Mouse (Mus musculus) lung, embryonic 16.5 days (tissue): ENCODE data around the gene Gm49383. TPM values are rescaled to one million over a fixed set of nuclear protein-coding genes. Genes with fewer than 3 reads are reported as not detected.
"Not testable (repeated sequence)": the region's sequence is repeated elsewhere in the genome, so short reads cannot be mapped to it uniquely, and the experiment has no call there.

Experiments
- ATAC-seq: fragments of 200-750 bp; cut with Nextera tagmentation; 2 replicates; pipeline ENCODE4 v1.8.0; 2017; ENCODE audit warnings: low read depth, mild to moderate bottlenecking, moderate library complexity
- H3K27ac ChIP-seq: fragments of 300-500 bp; sonication (generic); 2 replicates; pipeline ENCODE4 v1.5.1; 2014; ENCODE audit warnings: mild to moderate bottlenecking, control low read depth, low read length
- H3K27me3 ChIP-seq: fragments of 300-500 bp; sonication (generic); 2 replicates; pipeline ENCODE4 v1.6.1; 2014; ENCODE audit warnings: low read depth, low read length, mixed read lengths; ENCODE audit not compliant: control insufficient read depth, insufficient read depth
- H3K36me3 ChIP-seq: fragments of 300-500 bp; sonication (generic); 2 replicates; pipeline ENCODE4 v1.6.1; 2014; ENCODE audit warnings: low read length; ENCODE audit not compliant: control insufficient read depth, insufficient read depth
- H3K4me1 ChIP-seq: fragments of 300-500 bp; sonication (generic); replicated peaks from 2 replicates; pipeline ENCODE4 v1.6.1; 2014; ENCODE audit warnings: low read length, mixed read lengths; ENCODE audit not compliant: control insufficient read depth, insufficient read depth
- H3K4me2 ChIP-seq: fragments of 300-500 bp; sonication (generic); 2 replicates; pipeline ENCODE4 v1.6.1; 2014; ENCODE audit warnings: low read depth, low read length, control low read depth
- H3K4me3 ChIP-seq: fragments of 300-500 bp; sonication (generic); 2 replicates; pipeline ENCODE4 v1.5.1; 2014; ENCODE audit warnings: mild to moderate bottlenecking, low read length, control low read depth
- H3K9ac ChIP-seq: fragments of 300-500 bp; sonication (generic); 2 replicates; pipeline ENCODE4 v1.6.1; 2014; ENCODE audit warnings: low read length, control low read depth
- H3K9me3 ChIP-seq: fragments of 300-500 bp; sonication (generic); 2 replicates; pipeline ENCODE4 v1.6.1; 2016; ENCODE audit warnings: low read length; ENCODE audit not compliant: control insufficient read depth
- WGBS: fragments of 180-500 bp; shearing (Covaris S2); extraction: QIAGEN DNeasy Blood & Tissue Kit; methylation state at CpG from one replicate; pipeline ENCODE4 v1.1.7; 2014; 5-methylcytosine and 5-hydroxymethylcytosine counted together
- polyA plus RNA-seq: library from polyadenylated mRNA; unstranded; fragments of >200 nt; fragmentation: Nextera tagmentation; extraction: Ambion mirVana; gene quantifications from 2 replicates; pipeline ENCODE4 v1.2.1, GENCODE M21; 2015

The Gm49383 gene
- polyA plus RNA-seq, 1 experiment from 2014 or later, result 27.7 TPM

- H3K4me3 ChIP-seq, result no peak overlapping the region
- no peak overlapping the region for H3K4me2 ChIP-seq
- 94% methylated on average over 2 of the region's 2 CpGs for WGBS
- peaks cover 15% of the 10 kb centered on the region; the same call in 1 of the 2 replicates for H3K36me3 ChIP-seq
- ATAC-seq, result no peak
- H3K27me3 ChIP-seq, result no peaks in the 10 kb centered on the region
- no peak overlapping the region for H3K9ac ChIP-seq
- H3K9me3 ChIP-seq, result no peaks in the 10 kb centered on the region
- peaks cover 10% of the 10 kb centered on the region for H3K4me1 ChIP-seq
- H3K27ac ChIP-seq, result no peak overlapping the region
Observed at GRCm38 (mm10) chr12:69171307-69171706, 25.6 kb downstream of the Gm49383 start.

- Histone ChIP-seq H3K4me1 (peaks cover 10% of the 10 kb centered on the region), H3K4me3 (peak within 1 kb of the TSS; percentile 93), H3K36me3 (0 out of 2 replicates have a peak, but pooled peaks cover 3% of the 10 kb centered on the region), H3K4me2 (peak within 1 kb of the TSS; percentile 91), H3K9ac (peak within 1 kb of the TSS; percentile 83), H3K27me3 (no peaks in the 10 kb centered on the region), H3K9me3 (no peaks in the 10 kb centered on the region), H3K27ac (peak within 1 kb of the TSS; percentile 82)
- peak; percentile 94 for ATAC-seq
- WGBS, result 0% methylated on average over 40 of the region's 40 CpGs
Observed at GRCm38 (mm10) chr12:69168461-69169106, 28.3 kb downstream of the Gm49383 start, which contains the start of gene Lrr1. Gene Lrr1 (plus strand): TSS chr12:69168814.

- Histone ChIP-seq H3K36me3 (no peaks in the 10 kb centered on the region), H3K4me3 (peak overlapping the region; percentile 93), H3K4me2 (peak overlapping the region; percentile 91), H3K9ac (peak overlapping the region; percentile 83), H3K4me1 (peaks cover 10% of the 10 kb centered on the region), H3K27ac (peak overlapping the region; percentile 82), H3K9me3 (no peaks in the 10 kb centered on the region), H3K27me3 (no peaks in the 10 kb centered on the region)
- WGBS, result 7% methylated on average over 18 of the region's 18 CpGs
- ATAC-seq, result peak; percentile 42
Observed at GRCm38 (mm10) chr12:69167656-69168460, 29.0 kb downstream of the Gm49383 start.

GRCm38 (mm10) chr12:69166861-69167581, 29.9 kb downstream of the Gm49383 start:
- H3K4me2 ChIP-seq, ATAC-seq, H3K4me3 ChIP-seq, H3K27ac ChIP-seq, H3K36me3 ChIP-seq, H3K27me3 ChIP-seq, H3K9me3 ChIP-seq, H3K9ac ChIP-seq: not testable (repeated sequence)
- peaks cover 10% of the 10 kb centered on the region for H3K4me1 ChIP-seq
- WGBS, result 68% methylated on average over 8 of the region's 8 CpGs

GRCm38 (mm10) chr12:69164904-69165303, 32.0 kb downstream of the Gm49383 start:
- ATAC-seq, result no peak
- Histone ChIP-seq H3K27ac (no peak overlapping the region), H3K9me3 (no peaks in the 10 kb centered on the region), H3K4me3 (no peak overlapping the region), H3K9ac (no peak overlapping the region), H3K4me2 (no peak overlapping the region), H3K27me3 (no peaks in the 10 kb centered on the region), H3K4me1 (peaks cover 8% of the 10 kb centered on the region; the same call in 1 of the 2 replicates), H3K36me3 (no peaks in the 10 kb centered on the region)
- 39% methylated on average over 3 of the region's 3 CpGs for WGBS

- not testable (repeated sequence) for H3K27me3 ChIP-seq, ATAC-seq, H3K4me3 ChIP-seq, H3K27ac ChIP-seq, H3K9me3 ChIP-seq, H3K36me3 ChIP-seq, H3K4me1 ChIP-seq, H3K4me2 ChIP-seq, H3K9ac ChIP-seq
- WGBS, result 78% methylated on average over 4 of the region's 4 CpGs
Observed at GRCm38 (mm10) chr12:69163586-69163985, 33.3 kb downstream of the Gm49383 start.

- not testable (repeated sequence) for ATAC-seq, H3K4me1 ChIP-seq, H3K9me3 ChIP-seq, H3K27ac ChIP-seq, H3K4me2 ChIP-seq, H3K27me3 ChIP-seq, H3K9ac ChIP-seq, H3K4me3 ChIP-seq
- 70% methylated on average over 2 of the region's 2 CpGs for WGBS
- H3K36me3 ChIP-seq, result peaks cover 16% of the 10 kb centered on the region
Observed at GRCm38 (mm10) chr12:69160677-69161076, 36.2 kb downstream of the Gm49383 start.

- no peak overlapping the region for H3K9ac ChIP-seq
- 3% methylated on average over 9 of the region's 9 CpGs for WGBS
- H3K4me1 ChIP-seq, result 0 out of 2 replicates have a peak, but pooled peaks cover 2% of the 10 kb centered on the region
- no peak for ATAC-seq
- H3K27me3 ChIP-seq, result no peaks in the 10 kb centered on the region
- no peaks in the 10 kb centered on the region for H3K9me3 ChIP-seq
- H3K36me3 ChIP-seq, result peaks cover 16% of the 10 kb centered on the region
- peak overlapping the region; percentile 39 for H3K4me2 ChIP-seq
- peak overlapping the region; percentile 29 for H3K4me3 ChIP-seq
- H3K27ac ChIP-seq, result 0 out of 2 replicates have a peak overlapping the region, but pooled peaks have one; percentile 61
Observed at GRCm38 (mm10) chr12:69159578-69159940, 37.3 kb downstream of the Gm49383 start.
